24 mouse cellular contexts compared by ENCODE assay signal in the genomic region with DNA sequence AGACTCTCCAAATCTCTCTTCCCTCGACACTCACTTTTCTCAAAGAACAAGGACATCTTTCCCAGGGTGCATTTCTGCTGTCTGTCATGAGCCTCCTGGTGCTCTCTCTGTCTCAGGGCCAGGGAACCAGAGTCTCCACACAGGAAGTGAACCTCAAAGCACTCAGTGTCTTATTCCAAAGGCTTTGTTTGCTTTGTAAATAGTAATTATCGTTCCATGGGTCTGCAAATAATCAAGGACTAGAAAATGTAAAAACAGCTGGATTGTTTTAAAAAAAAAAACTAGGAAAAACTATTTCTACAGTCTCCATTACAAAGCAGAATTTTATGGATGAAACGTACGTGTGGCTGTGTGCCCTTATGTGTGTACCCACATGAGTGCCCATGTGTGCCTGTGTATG. TPM values are rescaled to one million over a fixed set of nuclear protein-coding genes. Genes with fewer than 3 reads are reported as not detected.
A peak's percentile ranks its signal among the peaks of the same experiment; 100 is the strongest.
DNase-seq lines count a peak whose midpoint lies in the region; ATAC-seq and TF ChIP-seq lines count a peak whose summit lies in the region.
"Had no signal": no experiment of that assay in that cellular context is flagged by ENCODE, and none has a peak within 500 bp of the region (broad histone marks: within the 10 kb centered on the region; RNA-seq: fewer than 3 reads in every experiment).

No protein-coding gene starts in this region.

- H3K36me3 ChIP-seq in kidney, adult 2 months (ENCODE audit: control insufficient read depth, insufficient read depth, low read length), result no peaks in the 10 kb centered on the region
- no peaks in the 10 kb centered on the region for H3K36me3 ChIP-seq in lung, embryonic 14.5 days (ENCODE audit: insufficient read depth)
- no peaks in the 10 kb centered on the region for H3K36me3 ChIP-seq in embryonic facial prominence, embryonic 12.5 days
- no peaks in the 10 kb centered on the region for H3K36me3 ChIP-seq in limb, embryonic 10.5 days
- H3K36me3 ChIP-seq: intestine, embryonic 15.5 days; limb, embryonic 13.5 days; liver, embryonic 13.5 days had no signal

- no peaks in the 10 kb centered on the region for H3K4me1 ChIP-seq in kidney, adult 2 months (ENCODE audit: control insufficient read depth, insufficient read depth, low read length)
- H3K4me1 ChIP-seq in lung, embryonic 14.5 days (ENCODE audit: insufficient read depth), result 0 out of 2 replicates have a peak, but pooled peaks cover 5% of the 10 kb centered on the region
- peaks cover 37% of the 10 kb centered on the region for H3K4me1 ChIP-seq in embryonic facial prominence, embryonic 12.5 days
- H3K4me1 ChIP-seq in limb, embryonic 10.5 days, result peaks cover 59% of the 10 kb centered on the region
- H3K4me1 ChIP-seq: intestine, embryonic 15.5 days; liver, embryonic 13.5 days had no signal

- peak overlapping the region; percentile 52; the same call in 1 of the 2 replicates for H3K27ac ChIP-seq in kidney, adult 2 months (ENCODE audit: insufficient read depth, low read depth, low read length)
- no peak overlapping the region for H3K27ac ChIP-seq in lung, embryonic 14.5 days (ENCODE audit: low read depth)
- peak overlapping the region; percentile 63 for H3K27ac ChIP-seq in embryonic facial prominence, embryonic 12.5 days
- H3K27ac ChIP-seq in limb, embryonic 10.5 days, result peak overlapping the region; percentile 74
- H3K27ac ChIP-seq: intestine, embryonic 15.5 days; limb, embryonic 13.5 days; liver, embryonic 13.5 days; macrophage had no signal

- no peak for TF ChIP-seq CTCF in kidney, adult 2 months (conservative IDR thresholded peaks at IDR 0.05; ENCODE audit: insufficient read depth, insufficient read length, low read depth, low read length)
- no peak for TF ChIP-seq CTCF in lung, embryonic 14.5 days (IDR thresholded peaks at IDR 0.05; ENCODE audit: low read depth)

- no peak overlapping the region for H3K4me2 ChIP-seq in lung, embryonic 14.5 days
- no peak overlapping the region for H3K4me2 ChIP-seq in embryonic facial prominence, embryonic 12.5 days (replicated peaks)
- H3K4me2 ChIP-seq: heart, embryonic 11.5 days; intestine, embryonic 15.5 days; limb, embryonic 13.5 days; liver, embryonic 13.5 days had no signal

- ATAC-seq in lung, embryonic 14.5 days (ENCODE audit: insufficient read depth), result no peak
- no peak for ATAC-seq in embryonic facial prominence, embryonic 12.5 days (ENCODE audit: insufficient number of reproducible peaks, insufficient read depth, low FRiP score, low TSS enrichment)
- ATAC-seq in frontal cortex, adult (ENCODE audit: low TSS enrichment), result no peak
- no peak for ATAC-seq in erythroid progenitor cell, adult 5-6 weeks (replicated peaks; ENCODE audit: low FRiP score, poor library complexity, severe bottlenecking)
- ATAC-seq: activated CD4-positive, CD25-positive, alpha-beta regulatory T cell, adult 4 months; hindbrain, embryonic 16.5 days; intestine, embryonic 15.5 days; midbrain, embryonic 16.5 days had no signal

- H3K27me3 ChIP-seq in kidney, adult 2 months (replicated peaks; ENCODE audit: control insufficient read depth, insufficient read depth, low read length), result no peaks in the 10 kb centered on the region
- no peaks in the 10 kb centered on the region for H3K27me3 ChIP-seq in lung, embryonic 14.5 days (ENCODE audit: insufficient read depth, low read length)
- H3K27me3 ChIP-seq in embryonic facial prominence, embryonic 12.5 days, result no peaks in the 10 kb centered on the region
- H3K27me3 ChIP-seq in limb, embryonic 10.5 days (ENCODE audit: low read depth, poor library complexity, severe bottlenecking), result no peaks in the 10 kb centered on the region
- H3K27me3 ChIP-seq: intestine, embryonic 15.5 days; limb, embryonic 13.5 days; liver, embryonic 13.5 days had no signal

- no peak for TF ChIP-seq POLR2A in kidney, adult 2 months (IDR thresholded peaks at IDR 0.05; ENCODE audit: low read depth, low read length)

- H3K9ac ChIP-seq in lung, embryonic 14.5 days, result no peak overlapping the region
- H3K9ac ChIP-seq in embryonic facial prominence, embryonic 12.5 days, result no peak overlapping the region
- H3K9ac ChIP-seq: intestine, embryonic 15.5 days; limb, embryonic 13.5 days; liver, embryonic 13.5 days had no signal

- no peak for DNase-seq in kidney, adult 2 months
- no peak for DNase-seq in kidney, postnatal 10 days
- DNase-seq in lung, embryonic 14.5 days, result peak; percentile 7
- DNase-seq in lung, postnatal 36 days, result no peak
- DNase-seq in limb, embryonic 10.5 days (ENCODE audit: low spot score), result no peak
- DNase-seq: adrenal gland, postnatal 10 days; cerebellum, adult 2 months; cerebellum, postnatal 25 days; gastrocnemius, postnatal 10 days; heart, postnatal 10 days; liver, embryonic 13.5 days; lung, adult 2 months; thymus, postnatal 14 days had no signal

- no peak overlapping the region for H3K4me3 ChIP-seq in kidney, adult 2 months (ENCODE audit: insufficient read depth, low read depth, low read length)
- no peak overlapping the region for H3K4me3 ChIP-seq in lung, embryonic 14.5 days (ENCODE audit: low read depth, low read length)
- H3K4me3 ChIP-seq in embryonic facial prominence, embryonic 12.5 days, result no peak overlapping the region
- no peak overlapping the region for H3K4me3 ChIP-seq in limb, embryonic 10.5 days
- H3K4me3 ChIP-seq: hindbrain, embryonic 10.5 days; intestine, embryonic 15.5 days; limb, embryonic 13.5 days; liver, embryonic 13.5 days had no signal

- no peaks in the 10 kb centered on the region for H3K9me3 ChIP-seq in lung, embryonic 14.5 days (ENCODE audit: low read depth, low read length)
- H3K9me3 ChIP-seq in embryonic facial prominence, embryonic 12.5 days, result peaks cover 7% of the 10 kb centered on the region; the same call in 1 of the 2 replicates
- H3K9me3 ChIP-seq in limb, embryonic 10.5 days (replicated peaks), result no peaks in the 10 kb centered on the region; the same call in 1 of the 2 replicates
- H3K9me3 ChIP-seq: intestine, embryonic 15.5 days; liver, embryonic 13.5 days had no signal

- WGBS in kidney, adult 2 months, result 68% methylated on average over 4 of the region's 4 CpGs
- WGBS in lung, embryonic 14.5 days, result 42% methylated on average over 4 of the region's 4 CpGs
- whole genome bisulfite sequencing in embryonic facial prominence, embryonic 12.5 days, result 26% methylated on average over 4 of the region's 4 CpGs
- 69% methylated on average over 4 of the region's 4 CpGs for WGBS in limb, embryonic 10.5 days

RNA-seq across cellular contexts. Expression of a gene that starts 18.0 kb away (rescaled TPM):
- polyA plus RNA-seq in kidney, adult 2 months (2012; rRNA removed), result 15.6 and 16.1 TPM in 2 replicates
- 128 and 132 TPM in 2 replicates for polyA plus RNA-seq in lung, embryonic 14.5 days (2014; fragmentation: Nextera tagmentation; extraction: Ambion mirVana)
- polyA plus RNA-seq in embryonic facial prominence, embryonic 12.5 days (2016; fragmentation: Nextera tagmentation; extraction: Ambion mirVana), result 140 and 144 TPM in 2 replicates
- polyA plus RNA-seq in limb, embryonic 10.5 days (2016; fragmentation: Nextera tagmentation; extraction: Ambion mirVana), result 79.5 and 123 TPM in 2 replicates
- 0.36 and 0.84 TPM in 2 replicates for total RNA-seq in erythroid progenitor cell, adult 5-6 weeks (2015; ENCODE audit: low replicate concordance)
- total RNA-seq in erythroid progenitor cell, adult 5-6 weeks (2017; ENCODE audit: low replicate concordance), result 0.13 TPM in 1 of 2 replicates, not detected in the other
- polyA plus RNA-seq: macrophage had no signal
